Mouse (Mus musculus) lung, postnatal 4 days (tissue): ENCODE measurements at regions not wholly inside any gene's neighbourhood (a gene's known extent, or its start where the extent isn't known, plus 50 kb on each side); places are given as distances from the start of the nearest gene placed in this dataset.
"Not testable (repeated sequence)": the region's sequence is repeated elsewhere in the genome, so short reads cannot be mapped to it uniquely, and the experiment has no call there.

Source experiments
- DNase-seq, 2 experiments: peaks; one replicate each; pipeline ENCODE4 v3.0.0; 2021

DNA sequence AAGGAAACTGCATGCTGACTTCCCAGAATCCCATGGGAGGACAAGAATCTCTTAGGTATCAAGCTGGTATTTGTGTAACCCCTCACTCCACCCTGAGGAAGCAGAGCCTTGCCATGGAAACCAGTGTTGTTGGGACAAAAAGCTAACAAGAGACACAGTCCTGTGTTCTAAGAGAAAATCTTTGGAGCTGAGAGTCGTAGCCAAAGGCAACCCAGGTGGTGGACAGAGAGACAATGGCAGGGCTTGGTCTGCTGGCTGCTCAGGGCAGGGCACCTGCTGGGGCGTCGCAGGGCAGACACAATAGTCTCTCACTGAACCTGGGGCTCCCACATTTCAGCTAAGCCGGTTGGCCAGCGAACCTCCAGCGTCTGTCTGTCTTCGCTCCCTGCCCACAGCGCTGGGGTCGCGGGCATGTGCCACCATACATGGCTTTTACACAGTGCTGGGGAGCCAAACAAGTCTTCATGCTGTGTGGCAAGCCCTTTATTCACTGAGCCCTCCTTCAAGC is 161.0 kb upstream of the Sulf2 start:
- no peak for DNase-seq

DNA sequence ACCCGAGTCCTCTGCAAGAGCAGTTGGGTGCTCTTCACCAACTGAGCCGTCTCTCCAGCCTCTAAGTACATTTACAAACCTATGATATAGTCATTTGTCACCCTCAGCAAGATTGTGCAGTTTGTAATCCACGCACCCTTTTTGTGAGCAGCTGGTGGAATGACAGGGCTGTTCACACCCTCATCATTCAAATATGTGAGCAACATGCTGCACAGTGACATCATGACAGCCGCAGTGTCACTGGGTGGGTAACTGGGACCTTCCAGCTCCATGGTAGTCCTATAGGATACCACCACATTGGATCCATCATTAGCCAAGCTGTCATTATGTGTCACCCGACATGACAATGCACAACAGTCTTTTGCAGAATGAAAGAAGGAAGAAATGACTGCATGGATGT is 155.0 kb upstream of the Sulf2 start:
- DNase-seq = no peak

DNA sequence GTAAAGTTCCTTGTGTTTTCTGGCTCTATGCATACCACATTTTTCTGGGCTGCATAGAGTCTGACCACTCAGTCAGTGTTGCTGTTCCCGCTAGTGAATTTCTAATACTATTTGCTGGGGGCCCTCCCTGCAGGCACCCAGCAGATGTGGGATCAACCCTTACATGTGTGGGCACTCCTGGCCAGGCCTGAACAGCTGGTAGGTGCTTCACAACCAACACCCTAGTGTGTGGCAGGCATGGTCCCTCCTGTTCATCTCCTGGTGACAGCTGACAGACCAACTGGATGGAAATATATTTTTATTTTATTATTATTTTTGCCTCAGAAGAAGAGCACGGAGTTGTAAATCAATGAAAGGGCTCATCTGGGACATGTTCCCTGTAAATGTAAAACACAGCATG is 154.4 kb upstream of the Sulf2 start:
- no peak for DNase-seq

DNA sequence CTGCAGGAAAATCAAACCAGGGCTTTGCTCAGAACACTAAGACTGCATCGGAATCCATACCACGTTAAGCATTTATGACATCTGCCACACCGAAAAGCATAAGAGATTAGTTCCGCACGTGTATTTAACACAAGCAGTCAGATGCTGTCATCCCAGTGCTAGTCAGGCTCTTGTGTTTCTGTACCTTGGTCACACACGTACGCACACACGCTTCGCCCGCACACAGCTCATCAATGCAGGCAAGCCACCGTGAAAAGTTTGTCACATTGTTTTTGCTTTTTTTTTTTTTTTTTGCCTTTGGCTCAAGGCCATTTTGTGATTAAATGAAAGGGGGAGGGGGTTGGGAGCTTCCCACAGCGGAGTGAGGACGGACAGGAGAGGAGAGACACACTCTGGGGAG is 152.1 kb upstream of the Sulf2 start:
- DNase-seq = no peak

DNA sequence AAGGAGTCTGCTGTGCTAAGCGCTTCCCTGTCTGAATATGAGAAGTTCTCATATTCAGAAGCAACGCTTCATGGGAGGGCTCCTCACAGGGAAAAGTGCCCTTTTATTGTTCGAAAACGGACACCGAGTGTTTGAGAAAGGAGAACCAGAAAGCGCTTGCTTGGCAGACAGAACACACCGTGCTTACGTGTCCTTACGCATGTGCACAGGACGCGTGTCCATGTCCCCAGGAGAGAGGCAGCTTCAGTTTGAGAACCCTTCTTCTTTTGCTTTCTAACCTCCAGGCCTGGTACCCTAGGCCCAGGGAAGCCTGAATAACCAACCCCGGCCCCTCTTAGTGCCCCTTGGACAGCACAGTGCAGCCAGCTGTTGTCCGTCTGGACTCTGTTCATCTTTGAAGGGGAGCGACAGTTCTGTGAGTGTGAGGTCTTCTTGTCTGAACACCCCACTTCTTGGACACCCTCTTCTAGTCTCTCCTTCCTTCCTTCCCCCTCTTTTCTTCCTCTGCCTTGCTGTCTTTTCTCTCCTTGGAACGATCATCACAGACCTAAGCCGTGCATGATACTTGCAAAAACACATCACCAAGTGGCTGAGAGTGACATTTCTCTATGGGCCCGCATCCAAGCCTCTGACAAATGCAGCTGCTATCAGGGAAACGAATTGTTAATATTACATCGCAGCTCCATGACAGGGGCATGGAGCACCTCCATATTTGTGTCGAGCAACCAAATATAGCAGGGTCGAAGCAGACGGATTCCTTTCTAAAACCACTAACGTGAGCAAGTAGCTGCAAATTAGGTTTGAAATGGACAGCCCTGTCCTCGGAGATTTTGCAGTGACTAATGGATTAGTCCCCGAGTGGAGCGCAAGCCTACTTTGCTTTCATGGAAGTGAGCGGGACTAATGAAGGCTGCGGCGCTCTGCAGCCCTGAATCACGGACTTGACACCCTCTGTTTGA is 149.9 kb upstream of the Sulf2 start:
- peak; percentile 45 to 72 for DNase-seq

DNA sequence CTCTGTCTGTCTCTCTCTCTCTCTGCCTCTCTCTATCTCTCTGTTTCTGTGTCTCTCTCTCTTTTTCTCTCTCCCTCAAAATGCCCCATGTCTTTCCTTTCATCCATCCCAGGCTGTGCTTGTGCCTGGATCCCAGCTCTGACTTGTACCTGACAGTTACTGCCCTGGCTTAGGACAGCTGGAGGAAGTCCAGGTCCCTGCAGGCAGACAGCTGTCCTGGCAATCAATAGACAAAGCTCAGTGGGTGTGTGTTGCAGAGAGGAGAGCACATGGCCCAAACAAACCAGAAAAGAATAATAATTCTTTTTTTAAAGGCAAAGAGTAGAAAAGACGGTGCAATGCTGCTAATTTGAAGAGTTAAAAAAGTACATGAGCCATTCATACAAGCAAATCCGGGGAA is 148.4 kb upstream of the Sulf2 start:
- DNase-seq = no peak

DNA sequence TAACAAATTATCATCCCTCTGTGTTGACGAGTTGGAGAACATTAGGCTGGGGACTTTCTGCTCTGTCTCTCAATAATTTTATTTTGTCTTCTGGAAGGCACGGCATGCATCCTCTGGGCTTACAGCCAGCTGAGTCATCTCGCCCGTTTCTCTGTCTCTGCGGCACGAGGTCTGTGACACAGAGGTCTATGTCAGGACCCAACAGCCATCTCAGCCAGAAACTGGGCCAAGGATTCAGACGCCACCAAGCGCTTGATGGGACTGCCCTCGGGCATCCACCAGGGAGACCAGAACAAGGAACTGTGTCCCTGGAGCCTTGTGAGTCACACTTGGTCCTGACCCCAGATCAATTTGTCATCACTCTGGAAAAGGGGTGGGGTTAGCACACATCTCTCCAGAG is 145.7 kb upstream of the Sulf2 start:
- DNase-seq = peak; percentile 51 to 64

DNA sequence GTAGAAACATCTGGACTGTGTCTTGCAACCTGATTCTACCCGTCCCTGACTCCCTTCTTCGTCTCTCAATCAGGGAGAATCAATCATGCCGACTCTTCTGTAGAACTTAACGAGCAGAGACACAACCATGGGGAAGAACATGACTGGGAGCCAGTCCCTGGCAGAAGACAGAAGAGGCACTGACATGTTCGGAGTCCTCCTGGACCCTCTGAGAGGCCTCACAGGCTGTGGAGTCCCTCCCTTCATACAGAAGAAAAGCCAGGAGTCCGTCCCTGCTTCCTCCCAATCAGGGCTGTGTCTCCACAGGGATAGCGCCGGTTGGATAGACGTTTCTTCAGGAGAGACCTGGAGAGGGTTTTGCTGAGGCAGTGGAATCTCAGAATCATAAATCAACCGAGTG is 139.2 kb upstream of the Sulf2 start:
- no peak for DNase-seq

DNA sequence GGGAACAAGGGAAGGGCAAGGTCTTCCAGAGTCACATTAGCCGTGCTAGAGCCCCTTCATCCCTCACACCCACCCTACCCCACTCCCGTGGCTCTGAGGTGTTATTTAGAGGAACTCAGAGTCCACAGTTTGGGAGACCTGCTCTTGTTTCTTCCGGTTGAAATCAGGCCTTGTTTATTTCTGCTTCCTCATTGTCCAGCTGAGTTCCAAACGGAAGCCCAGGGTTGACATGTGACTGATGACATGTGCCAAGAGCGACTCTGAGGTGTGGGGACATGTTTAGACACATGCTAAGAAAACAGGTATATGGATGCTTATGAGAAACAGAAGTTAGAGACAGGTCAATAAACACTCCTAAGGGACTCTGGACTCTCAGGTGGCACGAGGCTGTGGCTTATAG is 137.5 kb upstream of the Sulf2 start:
- no peak for DNase-seq

DNA sequence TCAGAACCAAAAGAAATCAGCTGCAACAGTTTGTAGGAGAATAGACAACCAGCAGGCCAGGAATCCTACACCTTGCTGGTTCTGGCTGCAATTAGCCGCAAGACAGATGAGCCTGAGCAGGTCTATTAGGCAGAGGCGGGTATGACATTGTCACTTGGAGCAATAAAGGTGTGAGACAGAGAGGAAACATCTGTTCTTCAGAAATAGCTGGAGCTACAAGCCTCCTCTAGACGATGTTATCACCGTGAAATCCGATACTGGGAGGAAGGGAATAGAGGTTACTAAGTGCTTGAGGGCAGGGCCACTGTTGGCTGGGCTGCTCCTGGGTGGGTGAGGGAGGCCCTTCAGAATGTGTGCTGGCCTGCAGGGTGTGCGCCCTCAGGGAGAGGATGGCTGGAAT is 135.8 kb upstream of the Sulf2 start:
- DNase-seq = peak; percentile 27 to 58

DNA sequence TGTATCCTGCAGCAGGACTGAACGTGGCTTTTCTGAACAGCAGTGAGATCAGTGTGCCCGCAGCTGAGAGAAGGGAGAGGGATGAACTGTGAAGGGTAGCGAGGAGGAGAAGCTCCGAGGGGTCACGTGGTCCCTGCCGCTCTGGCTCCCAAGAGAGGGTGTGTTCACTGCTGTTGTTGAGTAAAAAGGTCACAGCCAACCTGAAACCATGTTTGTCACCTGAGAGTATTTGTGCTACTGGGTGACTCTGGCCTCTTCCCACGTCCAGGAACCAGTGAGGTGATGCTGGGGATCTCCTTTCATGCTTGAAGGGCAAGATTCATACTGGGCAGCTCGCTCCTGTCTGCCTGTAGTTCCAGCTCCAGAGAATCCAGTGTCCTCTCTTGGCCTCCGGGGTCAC is 135.4 kb upstream of the Sulf2 start:
- no peak for DNase-seq

DNA sequence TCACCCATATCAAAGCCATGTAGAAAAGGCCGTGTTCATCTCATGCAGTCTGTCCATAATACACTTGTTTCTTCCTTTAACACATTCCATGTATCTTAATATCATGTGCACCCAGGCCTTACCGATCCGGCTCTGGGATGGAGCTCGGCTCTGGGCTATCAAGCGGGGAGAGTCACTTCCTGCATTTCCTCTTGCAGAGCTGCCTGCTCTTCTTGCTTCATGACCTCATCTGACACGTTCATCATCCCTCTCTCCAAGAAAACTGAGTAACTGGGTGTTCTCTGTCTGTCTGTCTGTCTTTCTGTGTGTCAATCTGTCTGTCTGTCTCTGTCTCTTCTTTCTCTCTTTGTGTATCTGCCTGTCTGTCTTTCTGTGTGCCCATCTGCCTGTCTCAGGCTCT is 133.7 kb upstream of the Sulf2 start:
- DNase-seq = no peak

DNA sequence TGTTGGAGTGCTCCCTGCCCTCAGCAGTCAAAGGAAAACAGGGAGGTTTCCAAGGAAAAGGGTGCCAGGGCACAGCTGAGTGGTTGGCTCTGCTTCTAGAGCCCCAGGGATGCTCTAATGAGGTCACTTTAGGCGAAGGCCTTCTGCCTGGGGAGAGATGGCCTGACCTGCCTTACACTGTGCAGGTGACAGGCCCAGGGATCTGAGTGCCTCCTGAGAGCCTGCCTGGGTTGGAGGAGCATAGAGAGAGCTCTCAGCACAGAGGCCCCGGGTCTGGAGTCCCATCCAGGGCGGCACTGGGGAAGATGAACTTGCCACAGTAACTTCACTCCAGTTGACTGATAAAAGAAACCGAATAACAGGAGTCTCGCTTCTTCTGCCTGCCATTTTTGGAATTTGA is 125.7 kb upstream of the Sulf2 start:
- DNase-seq = not testable (repeated sequence)

DNA sequence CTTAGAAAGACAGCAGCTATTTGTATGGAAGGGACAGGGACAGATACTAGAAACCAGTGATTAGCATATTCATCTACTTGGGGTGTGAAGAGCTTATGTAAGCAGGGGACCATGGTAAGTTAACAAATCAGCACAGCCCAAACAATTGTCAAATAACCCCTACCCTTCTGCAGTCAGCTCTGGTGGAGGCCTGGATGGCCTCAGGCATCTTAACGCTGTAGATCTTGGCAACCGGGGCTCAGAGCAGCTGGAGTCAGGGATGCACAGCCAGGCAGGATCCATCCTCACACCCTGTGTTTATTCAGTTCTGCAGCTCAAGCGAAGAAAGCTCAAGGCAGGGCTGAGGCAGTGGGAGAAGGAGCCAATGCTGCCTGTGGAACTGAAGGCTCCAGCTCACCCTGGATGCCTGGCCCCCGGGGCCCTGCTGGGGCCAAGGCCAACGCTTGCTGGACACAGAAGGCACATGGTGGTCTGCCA is 125.2 kb upstream of the Sulf2 start:
- peak in 1 of 2 experiments; percentile 66 for DNase-seq

DNA sequence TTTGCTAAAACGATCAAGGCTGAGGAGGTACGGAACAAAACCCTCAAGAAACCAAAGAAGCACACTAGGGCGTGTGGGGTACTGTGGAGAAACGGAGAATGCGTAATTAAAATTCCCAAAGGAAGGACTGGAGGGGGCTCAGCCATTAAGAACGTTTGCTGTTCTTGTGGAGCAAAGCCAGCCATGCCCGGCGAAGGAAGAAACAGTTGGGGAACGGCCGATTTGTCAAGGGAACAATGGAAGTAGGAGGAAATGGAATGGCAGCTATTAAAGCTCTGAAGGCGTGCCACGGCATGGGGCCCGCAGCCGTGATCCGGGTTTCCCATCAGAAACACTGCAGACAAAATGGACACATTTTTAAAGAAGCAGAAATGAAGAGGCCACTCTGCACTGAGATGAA is 124.2 kb upstream of the Sulf2 start:
- no peak for DNase-seq

DNA sequence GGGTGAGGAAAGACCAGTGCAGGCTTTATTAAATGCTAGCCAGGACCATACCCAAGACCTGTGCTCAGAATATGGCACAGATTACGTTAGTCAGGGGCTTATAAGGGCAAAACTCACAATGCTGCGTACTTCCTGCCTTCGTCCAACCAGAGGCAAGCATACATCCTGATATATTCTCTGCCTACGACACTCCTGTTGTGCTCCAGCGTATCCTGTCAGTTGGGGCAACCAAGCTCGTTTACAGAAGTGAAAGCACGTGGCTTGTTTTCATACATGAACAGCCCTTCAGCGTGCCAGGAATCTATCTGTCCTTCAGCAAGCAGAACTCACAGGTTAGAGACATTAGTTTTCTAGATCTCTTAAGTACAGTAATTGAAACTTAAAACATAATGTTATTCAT is 119.9 kb upstream of the Sulf2 start:
- no peak for DNase-seq

DNA sequence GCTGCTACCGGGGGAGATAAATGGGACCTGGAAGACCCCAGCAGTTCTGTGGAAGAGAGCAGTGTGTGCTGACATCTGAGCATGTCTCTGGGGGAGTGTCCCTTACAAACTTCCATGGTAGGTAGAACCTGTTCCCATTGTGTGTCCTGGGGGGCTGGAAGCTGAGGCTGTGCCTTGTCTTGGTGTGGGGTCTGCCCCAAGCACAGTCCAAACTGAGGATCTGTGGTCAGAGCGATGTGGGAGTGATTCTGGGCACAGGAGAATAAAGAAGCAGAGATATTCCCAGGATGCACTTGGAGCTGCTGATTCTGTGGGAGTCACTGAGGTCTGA is 118.5 kb upstream of the Sulf2 start:
- DNase-seq = no peak

DNA sequence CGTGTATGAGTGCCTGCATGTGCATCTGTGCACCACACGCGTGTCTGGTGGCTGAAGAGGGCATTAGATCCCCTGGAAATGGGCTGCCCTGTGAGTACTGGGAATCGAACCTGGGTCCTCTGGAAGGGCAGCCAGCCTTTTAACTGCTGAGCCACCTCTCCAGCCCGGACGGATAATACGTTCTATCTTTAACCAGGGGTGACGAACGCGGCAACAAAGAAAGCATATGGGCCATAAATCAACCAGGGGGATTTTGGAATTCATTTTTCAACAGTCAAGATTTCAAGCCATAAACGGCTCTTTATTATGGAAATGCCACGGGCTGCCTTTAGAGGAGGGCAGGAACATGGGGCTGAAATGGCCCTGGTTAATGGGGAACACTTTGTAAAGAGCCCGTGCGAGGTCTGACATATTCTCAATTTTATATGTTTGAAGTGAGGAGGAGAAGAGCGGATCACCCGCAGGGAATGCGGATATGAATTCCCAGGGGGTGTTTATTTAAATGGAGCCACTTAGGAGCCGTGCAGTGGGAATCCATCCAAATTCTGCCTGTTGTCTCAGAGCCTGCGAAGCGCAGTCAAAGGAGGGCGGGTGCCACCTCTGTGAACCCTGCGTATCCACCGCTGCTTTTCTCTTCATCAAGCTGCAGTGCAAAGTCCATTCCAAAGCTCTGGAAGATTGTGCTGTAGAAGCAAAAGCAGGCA is 118.0 kb upstream of the Sulf2 start:
- DNase-seq = peak; percentile 51 to 65

DNA sequence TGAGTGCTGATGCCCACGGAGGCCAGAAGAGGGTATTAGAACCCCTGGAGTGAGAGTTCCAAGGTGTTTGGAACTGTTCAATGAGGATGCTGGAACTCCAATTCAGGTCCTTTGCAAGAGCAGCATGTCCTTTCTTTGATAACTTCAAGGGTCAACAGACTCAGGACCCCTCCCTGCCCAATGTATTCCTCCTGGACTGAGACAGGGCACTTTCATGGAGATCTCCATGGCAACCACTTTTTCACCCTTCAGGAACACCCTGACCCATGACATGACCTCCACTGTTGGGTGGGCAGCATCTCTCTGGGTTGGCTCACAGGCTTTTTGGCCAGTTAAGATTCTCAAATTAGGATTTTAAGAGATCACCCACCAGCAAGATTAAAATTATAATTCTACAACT is 117.4 kb upstream of the Sulf2 start:
- no peak for DNase-seq

DNA sequence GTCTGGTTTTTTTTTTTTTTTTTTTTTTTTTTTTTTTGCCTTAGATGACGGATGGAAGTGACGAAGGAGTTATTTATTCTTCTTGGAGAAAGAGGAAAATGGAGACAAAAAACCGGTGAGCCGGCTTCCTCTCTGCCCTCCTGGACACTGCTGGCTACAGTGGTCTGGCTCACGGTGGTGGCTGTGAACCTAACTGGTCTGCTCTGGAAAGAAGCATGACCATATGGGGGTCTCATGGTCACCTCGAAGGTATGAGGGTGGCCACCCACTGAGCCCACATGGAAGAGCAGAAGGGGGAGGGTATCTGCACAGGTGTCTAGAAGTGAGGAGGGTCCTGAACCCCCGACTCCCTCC is 116.7 kb upstream of the Sulf2 start:
- DNase-seq = no peak

DNA sequence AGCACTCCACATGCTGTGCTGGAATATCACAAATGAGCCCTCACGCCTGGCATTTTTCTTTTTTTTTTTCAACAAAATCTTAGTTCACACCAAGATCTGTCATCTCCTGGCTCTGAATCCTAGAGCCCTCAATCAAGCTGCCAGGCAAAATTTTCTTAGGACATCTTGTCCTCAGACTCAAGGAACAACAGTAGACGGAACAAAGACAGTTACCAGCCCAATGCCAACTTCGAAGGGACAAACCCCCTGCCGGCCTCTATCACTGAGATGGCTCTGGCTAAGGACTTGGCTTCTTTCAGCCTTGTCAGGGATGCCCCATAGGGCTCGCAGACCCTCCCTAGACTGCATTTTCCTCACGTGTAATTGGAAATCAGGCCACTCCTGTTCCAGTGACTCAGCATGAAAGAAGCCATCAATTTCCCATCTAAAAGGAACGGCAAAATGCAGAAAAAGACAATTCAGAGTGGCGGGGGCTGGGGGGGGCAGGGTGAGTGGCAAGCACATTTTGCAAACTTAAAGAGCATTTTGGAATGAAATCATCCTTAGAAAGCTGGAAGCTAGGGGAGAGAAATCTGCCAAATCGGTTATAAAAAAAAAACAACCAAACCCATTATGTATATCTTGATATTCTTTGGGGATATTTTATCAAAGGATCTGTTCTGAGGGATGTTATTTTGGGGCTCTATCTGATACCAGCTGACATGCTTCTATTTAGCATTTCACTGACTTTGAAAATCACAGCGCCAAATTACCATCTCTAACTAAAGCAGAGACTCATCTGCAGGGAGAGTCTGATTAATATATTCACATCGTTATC is 116.1 kb upstream of the Sulf2 start:
- no peak for DNase-seq

DNA sequence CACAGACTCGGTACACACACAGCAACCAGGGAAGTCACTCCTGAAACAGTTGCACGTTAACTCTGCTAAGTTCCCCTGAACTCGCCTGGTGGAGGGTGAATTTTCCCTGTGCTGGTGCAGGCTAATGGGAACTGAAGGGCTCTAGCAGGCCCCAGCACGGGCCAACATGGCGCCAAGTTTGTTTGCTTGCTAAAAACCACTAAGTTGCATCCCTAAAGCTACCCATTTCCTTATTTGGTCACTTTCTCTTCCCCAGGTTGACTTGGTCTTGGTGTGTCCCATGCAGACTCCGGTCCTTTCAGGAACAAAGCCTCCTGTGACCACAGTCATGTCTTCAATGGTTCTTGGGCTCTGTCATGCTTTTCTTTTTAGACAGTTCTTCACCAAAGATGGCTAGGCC is 114.5 kb upstream of the Sulf2 start:
- no peak for DNase-seq

DNA sequence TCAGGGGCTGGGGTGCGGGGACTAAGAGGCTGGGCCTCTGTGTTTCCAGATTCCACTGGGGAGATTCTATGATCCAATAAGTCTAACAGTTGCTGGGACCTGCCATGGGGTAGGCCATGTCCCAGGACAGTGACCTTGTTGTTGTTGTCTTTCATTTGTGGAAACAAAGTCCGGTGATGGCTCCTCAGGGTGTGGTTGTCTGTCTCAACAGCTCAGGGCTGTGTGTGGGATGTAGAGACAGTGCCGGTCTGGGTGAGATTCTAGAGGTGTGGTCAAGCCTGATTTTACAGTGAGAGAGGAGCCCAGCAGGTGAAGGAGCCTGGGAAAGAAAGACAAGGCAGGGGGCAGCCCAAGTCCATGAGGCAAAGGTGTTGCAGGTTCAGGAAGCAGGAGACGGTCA is 111.5 kb upstream of the Sulf2 start:
- no peak for DNase-seq
